Mouse (Mus musculus) testis, adult 2 months (tissue): ENCODE measurements around the gene Tmem171.

Experiments
- CTCF ChIP-seq: fragments of 200-500 bp; IDR thresholded peaks from 2 replicates; pipeline ENCODE4 v1.5.1; 2012; ENCODE audit warnings: low read depth, mild to moderate bottlenecking, inconsistent platforms, low read length, moderate library complexity; ENCODE audit not compliant: control insufficient read depth, insufficient read depth, insufficient replicate concordance
- POLR2A ChIP-seq: fragments of 200-500 bp; IDR thresholded peaks from 2 replicates; pipeline ENCODE4 v1.6.1; 2012; ENCODE audit warnings: low read depth, mild to moderate bottlenecking, inconsistent platforms, low read length, moderate library complexity; ENCODE audit not compliant: control insufficient read depth

GRCm38 (mm10) chr13:98684144-98684900, 10.3 kb downstream of the Tmem171 start:
- no peak for TF ChIP-seq CTCF
- TF ChIP-seq POLR2A = no peak
